Mouse (Mus musculus) T-helper 17 cell (primary cell): ENCODE data around the gene Capn10.

Source experiments
- in situ Hi-C, 2 experiments: fragments of 300-600 bp; cut with MboI, MseI; formaldehyde crosslinking; loops; 1 replicate in 1 of 2; 2 replicates in 1 of 2; pipeline ENCODE4 v1.15.1; 2025; ENCODE audit warnings: high pct_unique_total_duplicates in 2 of 2

Gene Capn10

GRCm38 (mm10) chr1:92934182-92934827 is at the start of gene Capn10:
Gene Capn10, plus strand, starts transcription at chr1:92934376.
- in situ Hi-C loops = loop anchor here in 1 of 2 experiments (25.0 kb wide), 1 partner anchor 1103 kb away; no protein-coding TSS in a partner anchor

GRCm38 (mm10) chr1:92888901-92889655 is 45.1 kb upstream of the Capn10 start:
- in situ Hi-C loops = no loop called here

DNA sequence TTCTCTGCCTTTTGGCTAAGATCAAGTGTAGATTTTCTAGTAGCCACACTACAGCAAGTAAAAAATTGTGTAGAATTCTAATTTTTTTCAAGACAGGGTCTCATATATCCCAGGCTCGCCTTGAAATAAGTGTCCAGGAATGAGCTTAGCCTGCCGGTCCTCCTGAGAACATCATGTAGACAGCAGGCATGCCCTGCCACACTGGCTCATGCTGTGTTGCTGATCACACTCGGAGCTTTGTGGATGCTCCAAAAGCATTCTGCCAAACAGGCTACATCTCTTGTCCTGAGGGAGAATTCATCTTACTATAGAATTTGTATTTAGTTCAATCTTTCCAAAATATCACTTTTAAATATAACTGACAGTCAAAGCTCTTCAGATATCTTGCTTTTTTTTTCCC is 41.4 kb upstream of the Capn10 start:
- in situ Hi-C loops = no loop called here

DNA sequence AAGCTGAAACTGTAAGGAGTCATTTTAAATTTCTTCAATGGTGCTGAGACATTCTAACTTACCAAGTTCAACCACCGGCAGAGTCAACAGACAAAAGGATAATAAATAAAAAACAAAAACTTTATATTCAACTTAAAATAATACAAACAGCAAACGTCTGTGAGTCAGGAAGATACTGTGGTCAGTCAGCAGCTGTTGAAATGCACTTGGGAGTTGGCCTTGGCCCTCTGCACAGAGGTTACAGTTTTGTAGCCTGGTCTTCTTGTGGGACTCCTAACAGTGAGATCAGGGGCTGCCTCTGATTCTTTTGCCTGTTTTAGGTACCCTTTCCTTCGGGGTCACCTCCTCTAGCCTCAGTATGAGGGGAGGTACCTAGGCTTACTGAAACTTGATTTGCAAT is 40.3 kb upstream of the Capn10 start:
- in situ Hi-C loops = no loop called here

DNA sequence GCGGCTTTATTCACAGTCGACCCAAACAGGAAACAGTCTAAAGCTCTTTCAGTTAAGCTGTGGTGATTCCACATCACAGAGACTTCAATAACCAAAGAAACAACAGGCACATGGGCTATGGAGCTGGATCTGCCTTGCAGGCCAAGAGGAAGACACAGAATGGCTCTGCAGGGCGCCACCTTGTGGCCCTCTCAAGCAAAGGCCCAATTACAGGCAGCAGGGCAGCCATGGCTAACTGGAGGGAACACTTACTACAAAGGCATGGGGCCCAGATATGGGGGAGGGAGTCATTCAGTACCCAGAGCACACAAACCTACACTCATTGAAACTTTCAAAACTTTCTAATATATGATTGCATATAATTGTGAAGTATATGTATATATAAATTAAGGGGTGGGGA is 39.1 kb upstream of the Capn10 start:
- in situ Hi-C loops = no loop called here

DNA sequence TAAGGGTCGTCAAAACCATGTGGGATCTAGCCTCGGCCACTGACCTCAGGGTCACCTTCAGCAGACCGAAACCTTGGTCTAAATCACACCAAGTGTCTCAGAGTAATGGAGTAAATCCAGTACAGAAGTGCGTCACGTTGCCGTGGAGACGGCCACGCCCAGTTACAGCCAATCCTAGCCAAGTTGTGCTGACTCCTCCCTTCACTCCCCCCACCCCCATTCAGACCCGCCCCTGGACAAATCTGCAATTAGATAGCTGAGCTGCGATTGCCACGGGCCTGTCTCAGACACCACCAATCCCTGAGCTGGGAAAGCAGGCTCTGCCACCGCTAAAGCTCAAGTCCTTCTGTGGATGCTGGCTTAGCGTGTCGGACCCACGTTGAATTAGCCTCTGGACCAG is 31.4 kb upstream of the Capn10 start, which contains the start of gene Ankmy1:
Gene Ankmy1 (minus strand): TSS at position 121 of the 400 bp plus-strand sequence.
- in situ Hi-C loops = loop anchor here (5.0 to 25.0 kb wide), 4 partner anchors 60 to 1815 kb away; no protein-coding TSS in a partner anchor

DNA sequence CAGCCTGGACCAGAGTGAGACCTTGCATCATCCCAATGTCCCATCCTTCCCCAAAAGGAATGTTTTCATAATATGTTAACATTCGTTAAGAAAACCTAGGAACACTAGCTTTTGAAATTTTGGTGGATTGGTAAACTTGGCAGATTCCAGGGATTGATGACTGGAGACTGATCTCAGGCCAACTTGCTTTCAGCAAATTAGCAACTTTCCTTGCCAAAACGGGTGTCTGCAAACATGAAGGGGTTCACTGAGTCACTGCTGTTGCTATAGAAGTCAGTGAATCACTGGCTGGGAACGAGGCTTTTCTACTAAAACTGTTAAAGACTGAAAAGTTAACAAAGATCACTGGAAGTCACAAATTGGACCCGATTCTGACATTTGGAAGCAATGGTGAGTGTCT is 30.5 kb upstream of the Capn10 start:
- in situ Hi-C loops = loop anchor here (5.0 to 25.0 kb wide), 4 partner anchors 61 to 1816 kb away; no protein-coding TSS in a partner anchor

GRCm38 (mm10) chr1:92905703-92906310 is 28.4 kb upstream of the Capn10 start:
- in situ Hi-C loops = loop anchor here (10.0 to 25.0 kb wide), 3 partner anchors 729 to 1819 kb away; no protein-coding TSS in a partner anchor

DNA sequence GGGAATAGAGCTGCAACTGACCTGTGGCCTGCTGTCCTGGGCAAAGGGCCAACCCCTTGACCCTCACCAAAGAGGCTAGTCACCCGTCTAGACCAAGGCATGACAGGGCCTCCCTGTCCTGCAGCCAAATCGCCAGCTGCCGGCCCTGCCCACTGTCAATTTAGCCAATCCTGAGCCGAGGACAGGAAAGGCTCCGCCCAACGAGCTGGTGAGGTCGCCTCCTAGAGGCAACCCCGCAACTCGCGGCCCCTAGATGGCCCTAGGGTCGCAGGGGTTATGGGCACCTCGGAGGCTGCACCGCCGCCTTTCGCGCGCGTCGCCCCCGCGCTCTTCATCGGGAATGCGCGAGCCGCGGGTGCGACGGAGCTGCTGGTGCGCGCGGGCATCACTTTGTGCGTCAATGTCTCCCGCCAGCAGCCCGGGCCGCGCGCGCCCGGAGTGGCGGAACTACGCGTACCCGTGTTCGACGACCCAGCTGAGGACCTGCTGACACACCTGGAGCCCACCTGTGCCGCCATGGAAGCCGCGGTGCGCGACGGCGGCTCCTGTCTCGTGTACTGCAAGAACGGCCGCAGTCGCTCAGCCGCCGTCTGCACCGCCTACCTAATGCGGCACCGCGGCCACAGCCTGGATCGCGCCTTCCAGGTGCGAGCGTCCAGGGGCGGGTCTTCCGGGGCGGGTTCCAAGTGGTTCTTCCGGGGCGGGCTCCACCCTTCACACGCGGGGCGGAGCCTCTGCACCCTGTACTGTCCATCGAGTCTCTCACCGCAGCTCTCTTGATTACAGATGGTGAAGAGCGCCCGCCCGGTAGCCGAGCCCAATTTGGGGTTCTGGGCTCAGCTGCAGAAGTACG is 27.2 kb upstream of the Capn10 start, which contains the start of gene Dusp28:
Gene Dusp28 (plus strand): TSS at position 203 of the 853 bp plus-strand sequence.
- in situ Hi-C loops = loop anchor here (10.0 to 25.0 kb wide), 3 partner anchors 728 to 1820 kb away; no protein-coding TSS in a partner anchor

DNA sequence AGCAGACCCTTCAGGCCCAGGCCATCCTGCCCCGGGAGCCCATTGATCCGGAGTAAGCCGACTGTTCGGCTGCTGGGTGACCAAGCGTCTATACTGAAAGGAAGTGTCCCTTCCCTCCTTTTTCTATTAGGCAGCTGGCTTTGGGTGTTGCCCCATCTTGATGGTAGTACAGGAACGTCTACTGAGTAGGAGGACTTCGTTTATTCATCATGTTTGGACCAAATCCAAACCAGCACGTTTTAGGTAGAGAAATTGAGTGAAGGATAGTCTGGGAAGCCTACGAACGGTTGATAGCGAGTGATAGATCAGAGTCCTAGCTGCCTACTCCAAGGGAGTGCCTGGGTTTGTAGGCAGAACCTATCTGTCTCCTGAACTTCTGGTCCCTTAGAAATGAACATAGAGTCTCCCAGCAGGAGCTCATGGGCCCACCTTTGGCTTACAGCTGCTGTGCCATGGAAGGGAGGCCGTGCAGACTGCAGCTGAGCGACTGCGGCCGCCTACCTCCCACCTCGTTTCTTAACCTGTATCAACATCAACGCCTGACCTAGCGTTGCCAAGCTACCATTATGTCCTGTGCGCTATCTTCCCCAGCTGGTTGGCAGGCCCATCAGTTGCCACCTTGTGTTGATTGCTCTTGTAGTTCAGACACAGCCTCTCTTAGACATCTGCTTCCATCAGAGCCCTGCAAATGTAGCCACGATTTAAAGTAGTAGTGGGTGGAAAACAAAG is 26.4 kb upstream of the Capn10 start:
- in situ Hi-C loops = loop anchor here (10.0 to 25.0 kb wide), 3 partner anchors 727 to 1820 kb away; no protein-coding TSS in a partner anchor

GRCm38 (mm10) chr1:92908664-92909063 is 25.5 kb upstream of the Capn10 start:
- in situ Hi-C loops = loop anchor here (10.0 to 25.0 kb wide), 3 partner anchors 726 to 1821 kb away; no protein-coding TSS in a partner anchor

- in situ Hi-C loops = loop anchor here (10.0 to 25.0 kb wide), 3 partner anchors 726 to 1822 kb away; no protein-coding TSS in a partner anchor
Observed at GRCm38 (mm10) chr1:92909068-92909467, 25.1 kb upstream of the Capn10 start.

DNA sequence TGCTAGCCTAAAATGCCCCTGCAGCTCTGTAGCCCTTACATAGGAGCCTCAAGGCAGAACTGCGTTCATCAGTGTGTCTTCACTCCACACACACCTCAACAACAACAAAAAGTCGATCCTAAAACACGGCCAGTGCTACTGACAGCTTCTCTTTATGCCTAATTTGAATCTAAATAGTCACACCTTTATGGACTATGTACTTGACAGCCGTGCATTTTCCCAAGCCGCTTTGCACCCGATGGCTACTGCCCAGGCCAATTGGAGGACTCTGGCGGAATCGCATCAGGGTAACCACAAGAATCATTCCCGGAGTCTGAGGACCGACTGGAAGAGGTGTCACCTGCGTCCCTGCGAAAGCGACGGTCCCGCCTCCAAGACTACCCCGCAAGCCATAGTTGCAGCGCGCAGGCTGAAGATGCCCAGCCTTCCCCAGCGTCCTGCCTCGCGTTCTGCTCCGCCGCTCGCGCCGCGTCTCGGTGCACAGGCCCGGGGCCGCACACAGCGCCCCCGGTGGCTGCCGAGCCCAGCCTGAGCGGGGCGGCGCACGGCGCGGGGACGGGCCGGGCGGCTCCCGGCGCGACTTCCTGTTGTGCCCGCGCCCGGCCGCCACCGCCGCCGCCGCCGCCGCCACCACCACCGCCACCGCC is 23.8 kb upstream of the Capn10 start, which contains the start of gene Rnpepl1:
Gene Rnpepl1 (plus strand): TSS at position 545 of the 647 bp plus-strand sequence.
- in situ Hi-C loops = loop anchor here (25.0 kb wide), 2 partner anchors 1127 to 1823 kb away; no protein-coding TSS in a partner anchor

DNA sequence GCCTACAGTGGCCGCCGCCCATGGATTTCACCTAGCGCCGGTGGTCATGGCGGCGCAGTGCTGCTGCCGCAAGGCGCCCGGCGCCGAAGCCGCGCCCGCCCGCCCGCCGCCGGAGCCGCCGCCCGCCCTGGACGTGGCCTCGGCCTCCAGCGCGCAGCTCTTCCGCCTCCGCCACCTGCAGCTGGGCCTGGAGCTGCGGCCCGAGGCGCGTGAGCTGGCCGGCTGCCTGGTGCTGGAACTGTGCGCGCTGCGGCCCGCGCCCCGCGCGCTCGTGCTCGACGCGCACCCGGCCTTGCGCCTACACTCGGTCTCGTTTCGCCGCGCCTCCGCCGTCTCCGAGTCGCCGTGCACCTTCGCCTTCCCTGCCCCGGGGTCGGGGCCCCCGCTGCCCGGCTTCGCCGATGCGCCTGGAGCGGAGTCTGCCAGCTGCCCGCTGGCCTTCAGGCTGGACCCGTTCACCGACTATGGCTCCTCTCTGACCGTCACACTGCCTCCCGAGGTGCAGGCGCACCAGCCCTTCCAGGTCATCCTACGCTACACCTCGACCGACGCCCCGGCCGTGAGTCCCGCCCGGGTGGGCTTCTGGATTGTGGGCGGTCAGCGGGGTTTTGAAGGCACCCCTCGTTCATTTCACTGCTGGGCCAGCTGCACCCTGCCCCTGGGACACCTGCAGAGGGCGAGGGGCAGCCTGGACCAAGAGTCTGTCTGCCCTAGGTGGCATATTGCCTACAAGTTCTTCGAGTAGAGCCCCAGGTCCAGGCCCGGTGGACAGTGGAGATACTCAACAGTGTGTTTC is 23.1 kb upstream of the Capn10 start:
- in situ Hi-C loops = loop anchor here (25.0 kb wide), 2 partner anchors 1126 to 1824 kb away; no protein-coding TSS in a partner anchor

DNA sequence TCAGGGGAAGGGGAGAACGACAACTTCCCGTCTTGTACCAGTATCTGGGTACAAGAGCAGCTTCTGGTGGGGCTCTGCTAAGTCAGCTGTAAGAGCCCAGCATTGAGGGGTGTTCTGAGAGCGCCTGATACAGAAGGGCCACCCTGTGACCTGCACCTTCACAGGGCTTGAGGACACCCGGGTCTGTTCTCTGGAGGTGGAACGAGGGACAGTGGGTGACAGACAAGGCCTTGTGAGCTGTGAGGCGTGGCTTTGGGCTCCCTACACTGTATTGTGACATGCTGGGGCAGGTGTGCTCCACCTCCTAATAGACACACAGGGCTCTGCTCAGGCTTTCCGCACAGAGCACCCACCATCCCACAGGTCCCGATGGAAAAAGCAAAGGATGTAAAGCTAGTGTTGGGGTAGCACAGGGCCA is 22.4 kb upstream of the Capn10 start:
- in situ Hi-C loops = loop anchor here (25.0 kb wide), 2 partner anchors 1126 to 1824 kb away; no protein-coding TSS in a partner anchor

- in situ Hi-C loops = loop anchor here (25.0 kb wide), 2 partner anchors 1125 to 1825 kb away; no protein-coding TSS in a partner anchor
Observed at GRCm38 (mm10) chr1:92912286-92912685, 21.9 kb upstream of the Capn10 start.

DNA sequence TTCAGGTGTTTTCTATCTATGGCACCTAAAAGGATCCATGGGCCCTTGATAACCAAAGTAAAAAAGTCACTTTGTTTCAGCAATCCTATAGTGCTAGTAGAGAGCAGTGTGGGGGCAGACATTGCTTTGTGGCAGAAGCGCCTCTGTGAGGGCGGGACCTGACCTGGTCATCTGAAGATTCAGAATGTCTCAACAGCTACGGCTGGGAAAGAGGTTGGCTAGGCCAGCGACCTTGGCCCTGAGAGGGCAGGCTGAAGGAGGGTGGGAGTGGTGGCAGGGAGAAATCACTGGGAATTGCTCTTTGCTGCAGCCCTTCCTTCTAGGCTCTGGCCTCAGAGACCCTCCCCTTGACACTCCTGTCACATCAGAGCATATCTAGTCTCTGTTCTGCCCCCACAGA is 19.9 kb upstream of the Capn10 start:
- in situ Hi-C loops = loop anchor here (25.0 kb wide), 2 partner anchors 1123 to 1827 kb away; no protein-coding TSS in a partner anchor

DNA sequence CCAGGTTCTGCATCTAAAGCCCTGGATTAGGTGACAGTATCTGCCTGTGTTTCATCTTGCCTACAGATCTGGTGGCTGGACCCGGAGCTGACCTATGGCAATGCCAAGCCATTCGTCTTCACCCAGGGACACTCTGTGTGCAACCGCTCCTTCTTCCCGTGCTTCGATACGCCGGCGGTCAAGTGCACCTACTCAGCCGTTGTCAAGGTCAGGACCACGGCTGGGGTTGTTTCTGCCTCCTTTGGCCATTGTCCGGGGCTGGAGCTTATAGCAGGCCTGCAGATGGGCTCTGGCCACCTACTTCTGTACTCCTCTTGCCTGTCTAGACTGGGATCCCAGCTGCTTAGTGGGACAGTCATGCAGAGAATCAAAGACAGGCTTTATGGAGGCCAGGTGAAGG is 19.2 kb upstream of the Capn10 start:
- in situ Hi-C loops = loop anchor here (25.0 kb wide), 2 partner anchors 1122 to 1828 kb away; no protein-coding TSS in a partner anchor
